Mouse (Mus musculus): ENCODE results near the gene Mns1.

DNA sequence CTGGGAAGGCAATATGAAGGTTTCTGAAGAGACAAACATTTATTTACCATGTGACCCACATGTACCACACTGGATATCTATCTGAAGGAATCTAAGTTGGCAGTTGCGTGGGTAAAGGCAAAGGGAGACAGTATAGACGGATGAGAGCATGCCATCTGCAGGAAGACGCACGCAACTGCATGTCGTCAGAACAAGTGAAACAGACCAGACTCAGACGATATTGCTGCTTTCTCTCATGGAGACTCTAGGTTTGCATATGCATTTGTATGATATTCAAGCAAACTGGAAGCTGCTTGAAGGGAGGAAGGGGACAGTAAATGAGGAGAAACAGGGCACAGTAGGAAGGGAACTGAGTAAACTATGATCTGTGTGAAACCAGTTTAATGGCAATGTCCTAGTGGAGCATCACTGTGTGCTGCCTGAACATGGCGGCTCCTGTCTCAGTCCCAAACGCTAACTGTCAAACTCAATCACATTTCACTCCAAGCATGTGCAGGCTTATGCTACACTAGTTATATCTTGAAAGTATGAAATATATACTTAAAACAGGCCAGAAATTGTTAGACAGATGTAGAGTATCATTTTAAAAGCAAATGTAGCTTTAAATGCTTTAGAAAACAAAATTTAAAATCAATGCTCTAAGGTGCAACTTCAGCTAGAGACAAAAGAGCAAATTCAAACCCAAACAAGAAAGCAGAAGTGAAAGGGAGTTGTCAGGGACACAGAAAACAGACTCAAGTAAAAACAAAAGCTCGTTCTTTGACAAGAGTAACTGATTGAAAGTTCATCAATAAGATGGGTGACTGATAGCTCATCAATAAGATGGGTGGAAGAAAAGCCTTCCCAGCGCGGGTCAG lies 30.0 kb downstream of the Mns1 start:
- TF ChIP-seq CTCF (IDR thresholded peaks at IDR 0.05; ENCODE audit: borderline replicate concordance, control insufficient read depth, extremely low read depth, insufficient read depth, low read length, poor library complexity) (no peak), POLR2A (IDR thresholded peaks at IDR 0.05; ENCODE audit: control insufficient read depth, extremely low read depth, insufficient read depth, low read length, poor library complexity) (no peak)
